Mouse (Mus musculus) NIH3T3 (cell line): ENCODE data around the gene Lamtor2.
A peak's percentile ranks its signal among the peaks of the same experiment; 100 is the strongest.

Experiments
- DNase-seq: peaks from one replicate; pipeline ENCODE4 v3.0.0-alpha.2; 2012; ENCODE audit warnings: low read depth

Gene Lamtor2

DNA sequence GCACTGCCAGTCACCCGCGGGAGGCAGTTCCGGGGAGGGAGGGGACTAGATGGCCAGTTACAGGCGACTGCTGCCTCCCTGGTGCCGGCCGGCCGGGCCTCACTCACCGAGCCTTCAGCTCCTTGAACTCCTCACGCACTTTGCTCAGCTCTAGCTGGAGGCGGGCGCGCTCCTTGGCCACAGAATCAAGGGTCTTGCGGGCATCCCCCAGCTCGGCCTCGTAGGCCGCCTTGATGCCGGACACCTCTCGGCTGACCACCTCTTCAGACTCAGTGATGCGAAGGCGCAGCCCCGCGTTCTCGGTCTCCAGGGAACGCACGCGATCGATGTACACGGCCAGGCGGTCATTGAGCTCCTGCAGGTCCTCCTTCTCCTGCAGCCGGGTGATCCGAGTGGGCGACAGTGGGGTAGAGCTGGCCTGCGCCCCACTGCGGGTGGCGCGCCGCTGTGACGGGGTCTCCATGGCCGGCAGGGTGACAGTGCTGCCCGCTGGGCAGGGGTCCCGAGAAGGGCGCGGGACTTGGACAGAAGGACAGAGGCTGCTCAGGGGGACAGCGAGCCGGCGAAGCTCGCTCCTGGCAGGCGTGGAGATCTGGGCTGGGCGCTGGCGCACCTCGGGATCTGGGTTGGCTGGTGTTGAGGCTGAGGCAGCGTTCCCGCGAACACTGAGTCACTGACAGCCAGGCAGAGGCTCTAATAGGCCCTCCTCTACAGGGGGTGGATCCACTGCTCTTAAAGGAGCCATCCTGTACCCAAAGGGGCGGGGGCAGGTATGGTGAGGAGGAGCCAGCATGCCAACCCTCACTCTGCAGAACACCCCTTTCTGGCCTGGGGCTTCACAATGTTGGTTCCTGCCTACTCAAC is 50.0 kb downstream of the Lamtor2 start:
- DNase-seq = peak; percentile 98

DNA sequence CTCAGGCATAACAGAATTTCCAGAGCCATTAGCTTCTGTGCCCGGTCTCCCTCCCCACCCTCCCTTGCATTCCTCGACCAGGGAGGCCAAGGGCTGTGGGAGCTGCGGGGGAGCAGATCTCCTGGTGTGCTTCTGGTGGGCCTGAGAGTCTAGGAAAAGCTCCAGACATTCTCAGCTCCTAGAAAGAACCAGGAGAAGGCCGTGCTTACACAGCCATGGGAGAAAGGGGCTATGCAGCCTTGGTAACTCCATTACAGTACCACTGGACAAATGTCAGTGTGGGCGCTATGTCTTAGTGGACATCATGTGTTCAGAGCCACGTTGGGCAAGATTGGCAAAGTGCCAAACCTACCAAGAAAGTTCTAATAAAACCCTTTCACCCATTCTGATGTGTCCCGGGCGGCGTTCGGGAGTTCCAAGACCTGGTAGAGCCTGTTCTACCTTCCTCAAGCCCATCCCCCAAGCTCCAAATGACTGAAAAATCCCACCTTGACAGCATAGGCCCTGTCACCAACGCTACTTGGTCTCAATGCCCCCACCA is 50.8 kb downstream of the Lamtor2 start:
- DNase-seq = peak; percentile 79

DNA sequence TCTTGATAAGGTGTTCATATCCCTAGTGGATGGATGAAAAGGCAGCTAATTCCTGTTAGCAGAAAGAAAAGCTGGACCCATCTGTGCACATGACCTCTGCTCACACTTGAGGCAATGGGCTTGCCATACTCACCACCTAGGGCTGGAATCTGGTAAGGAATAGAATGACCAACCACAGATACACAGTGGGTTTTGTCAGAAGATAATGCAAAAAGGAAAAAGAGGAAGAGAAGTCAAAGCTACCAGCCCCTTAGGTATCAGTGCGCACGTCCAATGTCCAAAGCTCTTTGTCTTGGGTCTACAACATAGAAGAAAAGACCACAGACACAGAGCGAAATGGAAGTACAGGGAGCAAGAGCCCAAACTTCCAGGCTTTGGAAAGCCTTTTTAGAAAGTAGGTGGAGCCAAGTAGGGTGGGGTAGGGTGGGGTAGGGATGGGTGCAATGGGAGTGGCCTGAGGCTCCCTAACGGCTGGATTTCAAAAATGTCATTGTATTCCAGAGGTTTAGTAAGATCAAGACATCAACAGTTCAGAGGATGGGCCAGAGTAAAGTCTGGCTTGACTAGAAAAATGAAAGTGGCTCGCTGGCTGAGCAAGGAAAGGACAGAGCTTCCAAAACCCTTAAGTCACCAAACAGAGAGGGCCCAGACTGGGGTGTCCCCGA is 51.4 kb downstream of the Lamtor2 start:
- DNase-seq = peak; percentile 71

DNA sequence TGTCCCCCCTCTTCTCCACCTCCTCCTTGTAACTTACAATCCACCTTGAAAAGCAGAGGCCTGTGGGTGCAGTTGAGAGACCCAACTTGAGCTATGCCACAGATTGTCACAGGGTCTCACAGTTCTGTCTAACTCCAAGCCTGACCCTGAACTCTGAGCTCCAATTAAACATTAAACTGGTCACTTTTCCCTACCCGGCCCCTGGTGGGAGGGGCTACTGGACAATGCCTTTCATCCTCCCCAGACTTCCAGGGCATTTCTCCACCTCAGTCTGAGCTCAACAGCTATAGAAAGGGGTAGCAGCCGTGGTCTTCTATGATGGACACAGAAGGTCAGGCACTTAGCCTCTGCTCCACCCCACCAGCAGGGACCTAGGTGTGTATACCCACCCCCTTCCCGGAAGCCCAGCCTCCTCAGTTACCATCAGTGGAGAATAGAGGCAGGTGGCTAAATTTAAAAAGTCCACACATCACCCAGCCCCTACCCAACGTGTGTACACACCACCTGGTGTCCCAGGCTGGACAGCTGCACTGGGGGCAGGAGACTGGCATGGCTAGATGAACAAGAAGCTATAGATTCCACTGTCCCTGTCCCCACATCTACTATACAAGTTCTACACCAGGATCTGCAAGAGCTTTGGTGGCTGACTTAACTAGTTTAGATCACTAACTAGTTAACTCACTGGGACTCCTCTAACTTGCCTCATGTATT is 52.1 kb downstream of the Lamtor2 start:
- no peak for DNase-seq

DNA sequence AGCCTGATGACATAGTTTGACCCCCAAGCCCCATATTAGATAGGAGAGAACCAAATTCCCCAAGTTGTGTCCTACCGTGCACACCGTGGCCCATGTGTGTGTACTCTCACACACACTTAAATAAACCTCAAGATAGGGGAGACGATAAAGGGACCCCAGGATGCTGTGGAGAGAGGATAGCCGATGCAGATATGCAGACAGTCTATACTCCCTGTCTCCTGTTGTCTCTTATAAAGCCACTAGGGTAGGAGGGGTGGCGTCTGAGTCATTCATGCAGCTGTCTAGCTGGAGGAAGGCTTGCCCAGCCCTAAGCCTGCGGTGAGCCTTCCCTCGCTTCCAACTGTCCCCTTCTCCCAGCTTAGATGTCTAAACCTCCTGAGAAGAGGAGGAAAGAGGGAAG is 52.8 kb downstream of the Lamtor2 start:
- DNase-seq = peak; percentile 60
